Mouse (Mus musculus) hindbrain, embryonic 15.5 days (tissue): ENCODE measurements around the gene Gm5148. TPM values are rescaled to one million over a fixed set of nuclear protein-coding genes. Genes with fewer than 3 reads are reported as not detected.

ENCODE experiments used
- ATAC-seq: fragments of 200-750 bp; cut with Nextera tagmentation; 2 replicates; pipeline ENCODE4 v1.8.0; 2017; ENCODE audit warnings: low read depth, moderate number of reproducible peaks, moderate TSS enrichment; ENCODE audit not compliant: low FRiP score
- H3K27ac ChIP-seq: fragments of 300-500 bp; sonication (generic); replicated peaks from 2 replicates; pipeline ENCODE4 v1.5.1; 2015; ENCODE audit warnings: mild to moderate bottlenecking, inconsistent platforms
- H3K27me3 ChIP-seq: fragments of 300-500 bp; sonication (generic); 2 replicates; pipeline ENCODE4 v1.6.1; 2015; ENCODE audit warnings: control low read depth, inconsistent platforms
- H3K36me3 ChIP-seq: fragments of 300-500 bp; sonication (generic); 2 replicates; pipeline ENCODE4 v1.6.1; 2015; ENCODE audit warnings: control low read depth, inconsistent platforms
- H3K4me1 ChIP-seq: fragments of 300-500 bp; sonication (generic); replicated peaks from 2 replicates; pipeline ENCODE4 v1.6.1; 2015; ENCODE audit warnings: control low read depth, inconsistent platforms
- H3K4me2 ChIP-seq: fragments of 300-500 bp; sonication (generic); 2 replicates; pipeline ENCODE4 v1.6.1; 2015; ENCODE audit warnings: moderate library complexity, mild to moderate bottlenecking, inconsistent platforms
- H3K4me3 ChIP-seq: fragments of 300-500 bp; sonication (generic); 2 replicates; pipeline ENCODE4 v1.5.1; 2015; ENCODE audit warnings: mild to moderate bottlenecking, inconsistent platforms
- H3K9ac ChIP-seq: fragments of 300-500 bp; sonication (generic); 2 replicates; pipeline ENCODE4 v1.6.1; 2015; ENCODE audit warnings: inconsistent platforms
- H3K9me3 ChIP-seq: fragments of 300-500 bp; sonication (generic); 2 replicates; pipeline ENCODE4 v1.6.1; 2016; ENCODE audit warnings: control low read depth, inconsistent platforms
- WGBS: fragments of 180-500 bp; shearing (Covaris S2); methylation state at CpG from one replicate; pipeline ENCODE4 v1.1.7; 2015; 5-methylcytosine and 5-hydroxymethylcytosine counted together
- polyA plus RNA-seq: library from polyadenylated mRNA; unstranded; fragments of >200 nt; fragmentation: Nextera tagmentation; extraction: Ambion mirVana; gene quantifications from 2 replicates; pipeline ENCODE4 v1.2.1, GENCODE M21; 2015

Gene Gm5148
- polyA plus RNA-seq, 1 experiment from 2014 or later: 12.2 TPM

DNA sequence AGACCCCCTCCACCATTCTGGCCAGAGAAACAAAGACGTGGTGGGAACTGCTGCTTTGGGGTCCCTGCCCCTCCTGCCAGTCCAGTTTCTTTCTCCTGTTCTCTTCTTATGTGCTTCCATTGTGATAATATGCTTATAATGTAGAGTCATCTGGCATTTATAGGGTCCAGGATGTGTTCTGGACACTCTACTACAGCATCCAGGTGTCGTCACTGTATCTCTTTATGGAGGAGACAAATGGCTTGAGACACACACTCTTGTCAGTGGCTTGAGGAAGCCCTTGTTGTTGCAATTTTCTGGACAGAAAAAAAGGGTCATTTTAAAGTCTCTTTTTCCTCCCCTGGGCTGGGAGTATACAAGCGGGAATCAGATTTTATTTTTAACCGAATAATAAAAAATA lies 33.3 kb upstream of the Gm5148 start:
- Histone ChIP-seq H3K27me3 (no peaks in the 10 kb centered on the region), H3K4me2 (0 out of 2 replicates have a peak overlapping the region, but pooled peaks have one; percentile 49), H3K27ac (no peak overlapping the region; the same call in 1 of the 2 replicates), H3K9me3 (no peaks in the 10 kb centered on the region), H3K4me1 (peaks cover 12% of the 10 kb centered on the region), H3K4me3 (no peak overlapping the region), H3K9ac (no peak overlapping the region), H3K36me3 (no peaks in the 10 kb centered on the region)
- 35% methylated on average over 4 of the region's 4 CpGs for WGBS
- no peak for ATAC-seq

DNA sequence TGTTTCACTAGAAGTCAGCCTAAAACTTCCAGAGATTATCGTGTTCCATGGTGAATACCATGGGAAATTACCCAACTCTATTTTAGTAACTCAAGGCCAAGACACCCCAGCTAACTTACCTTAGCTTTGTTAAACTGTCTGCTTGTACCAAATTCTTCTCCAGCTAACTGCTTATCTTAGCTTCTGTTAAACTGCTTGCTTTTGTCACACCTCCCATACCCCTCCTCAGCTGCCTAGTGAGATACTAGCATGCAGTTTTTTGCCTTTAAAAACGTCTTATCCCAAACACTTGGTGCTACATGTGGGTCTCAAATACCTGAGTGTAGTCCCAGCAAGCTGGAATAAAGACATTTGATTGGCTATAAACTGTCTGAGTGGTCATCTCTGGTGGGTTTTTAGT lies 31.7 kb upstream of the Gm5148 start:
- H3K9ac ChIP-seq: no peak overlapping the region
- no peak for ATAC-seq
- no peaks in the 10 kb centered on the region for H3K36me3 ChIP-seq
- no peak overlapping the region for H3K27ac ChIP-seq
- H3K4me2 ChIP-seq: no peak overlapping the region
- H3K4me1 ChIP-seq: peaks cover 12% of the 10 kb centered on the region
- no peaks in the 10 kb centered on the region for H3K27me3 ChIP-seq
- H3K4me3 ChIP-seq: no peak overlapping the region
- H3K9me3 ChIP-seq: no peaks in the 10 kb centered on the region
- 76% methylated on average over 2 of the region's 2 CpGs for WGBS

DNA sequence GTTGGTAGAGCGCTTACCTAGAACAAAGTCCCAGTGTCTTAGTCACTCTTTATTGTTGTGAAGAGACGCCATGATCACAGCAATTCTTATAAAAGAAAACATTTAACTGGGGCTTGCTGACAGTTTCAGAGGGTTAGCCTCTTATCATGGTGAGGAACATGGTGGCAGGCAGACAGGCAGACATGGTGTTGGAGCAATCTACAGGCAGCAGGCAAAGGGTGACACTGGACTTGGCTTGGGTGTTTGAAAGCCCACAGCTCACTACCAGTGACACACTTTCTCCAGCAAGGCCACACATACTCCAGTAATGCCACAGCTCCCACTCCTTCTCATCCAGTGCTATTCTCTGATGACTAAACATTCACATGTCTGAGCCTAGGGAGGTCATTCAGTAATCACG lies 30.3 kb upstream of the Gm5148 start:
- no peak overlapping the region for H3K4me2 ChIP-seq
- ATAC-seq: no peak
- H3K27ac ChIP-seq: no peak overlapping the region
- no peaks in the 10 kb centered on the region for H3K27me3 ChIP-seq
- H3K36me3 ChIP-seq: no peaks in the 10 kb centered on the region
- WGBS: 89% methylated on average over 3 of the region's 3 CpGs
- H3K4me3 ChIP-seq: no peak overlapping the region
- no peaks in the 10 kb centered on the region for H3K9me3 ChIP-seq
- H3K4me1 ChIP-seq: peaks cover 12% of the 10 kb centered on the region
- H3K9ac ChIP-seq: no peak overlapping the region

DNA sequence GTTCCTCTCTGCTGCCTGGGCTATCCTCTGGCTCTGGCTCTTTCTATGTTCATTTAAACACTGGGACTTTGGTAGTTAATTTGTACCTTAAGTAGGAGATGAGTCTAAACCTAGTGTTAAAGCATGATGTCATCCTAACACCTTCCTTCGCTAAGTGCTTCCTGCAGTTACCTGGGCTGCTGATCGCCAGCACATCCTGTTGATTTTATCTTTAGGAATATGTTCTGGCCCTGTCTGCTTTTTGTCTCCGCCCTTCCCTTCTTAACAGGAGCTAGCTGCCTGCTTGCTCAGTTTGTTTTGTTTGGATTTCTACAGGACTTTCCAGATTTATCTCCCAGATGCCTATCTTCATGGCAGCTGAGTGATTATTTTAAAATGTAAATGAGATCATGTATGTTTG lies 28.9 kb upstream of the Gm5148 start:
- Histone ChIP-seq H3K27me3 (no peaks in the 10 kb centered on the region), H3K4me2 (no peak overlapping the region), H3K27ac (no peak overlapping the region), H3K4me3 (no peak overlapping the region), H3K4me1 (peaks cover 6% of the 10 kb centered on the region), H3K9me3 (no peaks in the 10 kb centered on the region), H3K36me3 (no peaks in the 10 kb centered on the region), H3K9ac (no peak overlapping the region)
- WGBS: 92% methylated on average over 3 of the region's 3 CpGs
- no peak for ATAC-seq

DNA sequence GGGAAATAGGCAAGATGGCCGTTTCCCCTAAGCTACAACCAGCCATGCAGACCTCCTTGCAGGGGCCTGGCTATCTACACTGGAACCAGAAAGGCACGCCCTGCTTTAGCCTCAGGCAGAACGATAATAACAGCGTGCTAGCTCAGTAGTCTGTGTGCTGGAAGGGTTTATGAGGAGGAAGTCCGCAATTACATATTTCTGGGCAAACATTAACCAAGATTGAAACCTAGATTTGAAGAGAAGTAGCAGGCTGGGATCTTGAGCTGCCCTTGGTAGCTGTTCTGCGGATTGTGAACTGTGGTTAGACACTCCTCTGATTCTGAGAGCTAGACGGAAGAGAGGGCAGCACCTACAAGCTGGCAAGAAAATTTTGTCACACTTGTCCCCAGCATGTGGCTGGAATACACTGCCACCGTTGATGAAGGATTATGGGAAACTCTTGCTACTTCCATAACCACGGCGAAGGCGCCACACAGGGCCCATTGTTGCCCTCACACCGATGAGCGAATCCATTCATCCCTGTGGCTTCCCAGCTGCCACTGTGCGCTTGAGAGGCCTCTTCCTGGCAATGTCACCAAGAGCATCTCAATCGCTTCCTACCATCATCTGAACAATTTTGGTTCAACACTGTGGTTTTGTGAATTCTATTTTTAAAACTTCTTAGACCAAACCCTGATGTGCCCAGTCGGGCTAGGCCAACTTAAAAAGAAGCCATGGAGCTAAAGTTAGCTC lies 23.9 kb upstream of the Gm5148 start:
- Histone ChIP-seq H3K27me3 (no peaks in the 10 kb centered on the region), H3K27ac (no peak overlapping the region), H3K9me3 (no peaks in the 10 kb centered on the region), H3K36me3 (no peaks in the 10 kb centered on the region), H3K4me2 (no peak overlapping the region), H3K9ac (no peak overlapping the region), H3K4me3 (no peak overlapping the region), H3K4me1 (no peaks in the 10 kb centered on the region)
- 86% methylated on average over 16 of the region's 16 CpGs for WGBS
- ATAC-seq: no peak

DNA sequence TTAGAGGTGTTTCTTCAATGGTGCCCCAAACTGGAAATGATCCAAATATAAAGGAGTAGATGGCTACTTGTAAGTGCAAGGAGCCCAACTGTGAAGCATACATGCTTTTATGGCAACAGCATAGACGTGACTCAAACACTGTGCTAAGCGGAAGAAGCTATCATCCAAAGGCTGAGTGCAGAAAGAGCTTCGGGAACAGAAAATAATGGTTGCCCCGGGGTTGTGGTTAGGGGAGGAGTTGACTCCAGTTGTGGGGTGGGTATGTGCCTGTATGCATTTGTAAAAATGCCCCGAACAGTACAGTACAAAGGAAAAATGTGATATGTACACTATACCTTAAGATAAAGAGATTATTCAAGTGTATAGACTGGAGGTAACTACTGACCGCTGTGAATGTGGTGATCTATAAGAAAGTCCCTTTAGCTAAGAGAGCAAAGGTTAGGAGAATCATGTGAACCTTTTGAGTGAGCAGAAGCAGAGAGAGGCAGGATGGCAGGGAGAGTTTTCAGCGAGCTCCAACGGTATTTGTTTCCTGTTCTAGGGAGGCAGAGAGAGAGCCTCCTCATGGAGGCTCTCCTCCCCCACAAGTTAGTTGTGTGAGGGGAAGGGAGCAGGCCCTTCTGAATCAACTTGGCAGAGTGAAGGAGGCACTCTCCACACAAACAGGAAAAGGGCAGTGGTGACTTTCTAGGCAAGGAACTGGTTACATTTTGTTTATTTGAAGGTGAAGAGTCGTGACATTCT lies 23.1 kb upstream of the Gm5148 start:
- Histone ChIP-seq H3K36me3 (no peaks in the 10 kb centered on the region), H3K4me1 (no peaks in the 10 kb centered on the region), H3K4me2 (no peak overlapping the region), H3K4me3 (no peak overlapping the region), H3K27me3 (no peaks in the 10 kb centered on the region), H3K9ac (no peak overlapping the region), H3K27ac (no peak overlapping the region), H3K9me3 (no peaks in the 10 kb centered on the region)
- ATAC-seq: no peak
- 87% methylated on average over 9 of the region's 9 CpGs for WGBS

DNA sequence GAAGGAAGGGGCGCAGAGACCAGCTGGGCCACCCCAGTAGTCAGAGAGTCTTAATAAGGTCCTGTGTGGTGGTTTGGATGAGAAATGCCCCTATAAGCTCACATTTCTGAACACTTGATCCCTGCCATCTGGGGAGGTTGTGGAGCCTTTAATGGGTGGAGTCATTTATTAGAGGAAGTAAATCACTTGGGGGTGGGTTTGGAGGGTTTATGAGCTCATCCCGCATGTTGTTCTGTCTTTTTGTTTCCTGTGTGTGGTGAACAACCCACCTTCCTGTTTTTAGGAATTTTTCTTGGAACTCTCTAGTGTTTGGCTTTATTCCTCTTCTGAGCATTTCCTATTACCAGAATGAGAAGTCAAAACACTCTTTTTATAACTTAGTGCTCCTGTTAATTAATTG lies 19.8 kb upstream of the Gm5148 start:
- H3K27me3 ChIP-seq: no peaks in the 10 kb centered on the region
- no peak for ATAC-seq
- H3K9me3 ChIP-seq: no peaks in the 10 kb centered on the region
- H3K27ac ChIP-seq: no peak overlapping the region
- 0 out of 2 replicates have a peak, but pooled peaks cover 2% of the 10 kb centered on the region for H3K4me1 ChIP-seq
- H3K4me3 ChIP-seq: no peak overlapping the region
- 91% methylated on average over 2 of the region's 2 CpGs for WGBS
- no peaks in the 10 kb centered on the region for H3K36me3 ChIP-seq
- no peak overlapping the region for H3K4me2 ChIP-seq
- H3K9ac ChIP-seq: no peak overlapping the region

DNA sequence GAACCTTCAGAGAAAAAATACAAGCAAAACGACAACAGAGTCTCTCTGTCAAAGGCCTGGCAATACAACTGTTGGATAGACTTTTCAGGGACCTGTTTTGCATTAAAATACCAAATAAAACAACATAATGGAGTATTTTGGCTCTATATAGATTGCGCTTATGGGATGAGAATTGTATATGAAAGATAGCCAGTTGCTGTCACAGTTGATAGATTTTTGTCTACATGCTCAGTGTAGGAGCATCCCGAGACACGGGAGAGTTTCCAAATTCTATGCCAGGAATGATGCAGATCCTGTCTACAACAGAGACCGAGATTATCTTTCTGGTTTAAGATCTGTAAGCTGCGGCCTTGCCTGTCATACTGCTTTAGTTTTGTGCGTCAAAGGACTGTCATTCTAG lies 15.7 kb upstream of the Gm5148 start:
- ATAC-seq: no peak
- H3K27ac ChIP-seq: no peak overlapping the region
- no peak overlapping the region for H3K4me2 ChIP-seq
- no peaks in the 10 kb centered on the region for H3K9me3 ChIP-seq
- no peaks in the 10 kb centered on the region for H3K27me3 ChIP-seq
- 94% methylated on average over 7 of the region's 7 CpGs for WGBS
- peaks cover 21% of the 10 kb centered on the region for H3K4me1 ChIP-seq
- H3K4me3 ChIP-seq: no peak overlapping the region
- H3K36me3 ChIP-seq: no peaks in the 10 kb centered on the region
- no peak overlapping the region for H3K9ac ChIP-seq

DNA sequence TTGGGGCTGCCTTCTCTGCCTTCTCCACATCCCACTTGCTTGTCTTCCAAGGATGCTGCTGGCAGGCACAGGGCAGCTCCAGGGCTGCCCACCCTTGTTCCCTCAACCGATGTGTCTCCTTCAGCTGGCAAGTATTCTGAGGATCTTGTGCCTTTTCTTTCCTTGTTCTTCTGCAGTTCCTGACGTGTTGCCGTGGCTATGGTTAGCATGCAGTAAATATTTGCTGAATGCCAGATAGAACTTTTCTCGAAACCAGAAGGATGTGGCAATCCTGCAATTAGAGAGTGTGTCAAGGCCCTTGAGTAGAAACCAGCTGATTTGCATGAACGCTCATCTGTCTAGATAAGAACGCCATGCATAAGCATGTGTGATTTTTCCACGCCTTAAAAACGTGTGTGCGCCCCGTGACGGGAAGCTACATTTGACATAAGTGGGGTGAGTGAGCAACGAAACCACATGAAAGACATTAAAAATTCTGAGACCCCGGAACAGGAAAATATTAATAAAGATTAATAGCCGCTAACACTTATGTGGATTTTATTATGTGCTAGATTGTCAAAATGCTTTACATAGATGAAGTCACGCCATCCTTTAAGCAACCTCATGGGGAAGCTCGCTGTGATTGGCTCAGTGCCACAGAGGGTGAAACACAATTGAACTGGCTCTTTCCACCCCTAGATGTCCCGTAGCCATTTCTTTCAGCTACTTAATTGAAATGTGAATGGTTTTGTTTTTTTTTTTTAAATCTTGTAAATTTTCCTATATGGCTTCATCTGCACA lies 14.1 kb upstream of the Gm5148 start:
- no peak overlapping the region for H3K4me3 ChIP-seq
- H3K9ac ChIP-seq: no peak overlapping the region
- peaks cover 21% of the 10 kb centered on the region for H3K4me1 ChIP-seq
- ATAC-seq: peak; percentile 65; the same call in 1 of the 2 replicates
- 57% methylated on average over 17 of the region's 17 CpGs for WGBS
- no peak overlapping the region for H3K4me2 ChIP-seq
- H3K9me3 ChIP-seq: no peaks in the 10 kb centered on the region
- no peak overlapping the region for H3K27ac ChIP-seq
- H3K36me3 ChIP-seq: no peaks in the 10 kb centered on the region
- no peaks in the 10 kb centered on the region for H3K27me3 ChIP-seq

DNA sequence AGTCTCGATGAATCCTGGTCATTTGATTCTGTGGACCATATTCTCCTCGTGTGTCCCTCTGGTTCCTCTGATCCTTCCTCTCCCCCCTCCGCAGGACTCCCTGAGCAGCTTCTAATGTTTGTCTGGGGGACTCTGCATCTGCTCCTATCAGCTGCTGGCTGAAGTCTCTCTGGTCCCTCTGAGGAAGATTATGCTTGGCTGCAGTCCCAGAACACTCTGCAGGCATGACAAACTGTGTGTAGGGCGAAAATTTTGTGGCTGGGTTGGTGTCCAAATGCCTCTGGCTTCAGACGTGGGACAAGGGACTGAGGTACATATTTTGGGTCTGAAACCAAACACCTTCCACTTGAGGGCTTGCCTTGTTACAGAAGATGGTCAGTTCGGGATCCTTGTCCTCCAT lies 13.1 kb upstream of the Gm5148 start:
- 47% methylated on average over 6 of the region's 6 CpGs for WGBS
- Histone ChIP-seq H3K4me3 (no peak overlapping the region), H3K9ac (no peak overlapping the region), H3K27me3 (no peaks in the 10 kb centered on the region), H3K4me2 (no peak overlapping the region), H3K4me1 (peaks cover 21% of the 10 kb centered on the region), H3K9me3 (no peaks in the 10 kb centered on the region), H3K27ac (peak overlapping the region; percentile 38; the same call in 1 of the 2 replicates), H3K36me3 (no peaks in the 10 kb centered on the region)
- ATAC-seq: peak; percentile 52; the same call in 1 of the 2 replicates

DNA sequence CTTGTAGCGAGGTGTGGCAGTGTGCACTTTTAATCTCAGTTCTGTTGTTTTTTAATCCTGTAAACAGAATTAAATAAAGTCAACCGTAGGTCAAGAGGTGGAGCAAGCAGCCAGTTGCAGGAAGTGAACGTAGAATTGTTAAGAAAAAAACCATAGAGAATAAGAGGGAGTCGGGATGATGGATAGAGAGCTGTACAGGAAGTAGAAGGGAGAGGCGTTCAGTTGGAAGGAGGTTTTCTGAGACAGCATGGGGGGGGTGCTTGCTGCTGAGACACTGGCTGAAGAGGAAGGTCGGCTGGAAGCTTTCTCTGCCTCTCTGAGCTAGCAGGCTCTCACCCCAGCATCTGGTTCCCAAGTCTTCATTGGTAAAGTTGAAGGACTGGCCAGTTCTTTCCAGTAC lies 10.9 kb upstream of the Gm5148 start:
- H3K4me2 ChIP-seq: no peak overlapping the region
- ATAC-seq: no peak
- H3K9ac ChIP-seq: no peak overlapping the region
- peaks cover 21% of the 10 kb centered on the region for H3K4me1 ChIP-seq
- H3K9me3 ChIP-seq: no peaks in the 10 kb centered on the region
- H3K36me3 ChIP-seq: no peaks in the 10 kb centered on the region
- H3K27ac ChIP-seq: no peak overlapping the region
- H3K27me3 ChIP-seq: no peaks in the 10 kb centered on the region
- H3K4me3 ChIP-seq: no peak overlapping the region
- 77% methylated on average over 6 of the region's 6 CpGs for WGBS

DNA sequence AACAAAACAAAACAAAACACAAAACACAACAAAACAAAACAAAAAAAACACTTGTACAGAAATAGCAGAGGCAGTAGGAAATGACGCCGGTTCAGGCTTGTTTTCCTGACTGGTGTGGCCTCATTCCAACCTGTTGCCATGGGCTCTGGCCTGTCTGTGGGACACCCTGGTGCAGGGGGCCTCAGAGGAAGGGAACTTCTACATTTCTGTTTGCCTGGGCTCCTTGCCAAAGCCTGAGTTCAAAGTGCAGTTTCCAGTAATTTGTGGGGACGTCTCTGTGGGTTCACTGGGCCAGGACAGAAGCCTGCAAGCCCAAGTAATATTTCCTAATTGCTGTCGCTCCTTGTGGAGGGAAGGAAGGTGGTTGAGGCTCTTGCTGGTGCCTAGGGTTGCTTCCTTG lies 4.9 kb upstream of the Gm5148 start:
- no peak overlapping the region for H3K4me2 ChIP-seq
- H3K27me3 ChIP-seq: no peaks in the 10 kb centered on the region
- H3K9me3 ChIP-seq: no peaks in the 10 kb centered on the region
- WGBS: 21% methylated on average over 4 of the region's 4 CpGs
- no peak for ATAC-seq
- H3K9ac ChIP-seq: no peak overlapping the region
- peaks cover 17% of the 10 kb centered on the region for H3K4me1 ChIP-seq
- H3K27ac ChIP-seq: no peak overlapping the region
- no peaks in the 10 kb centered on the region for H3K36me3 ChIP-seq
- no peak overlapping the region for H3K4me3 ChIP-seq
